Mouse (Mus musculus) thymus, adult 2 months (tissue): ENCODE data around the gene Npas2. TPM values are rescaled to one million over a fixed set of nuclear protein-coding genes. Genes with fewer than 3 reads are reported as not detected.
A peak's percentile ranks its signal among the peaks of the same experiment; 100 is the strongest.

Experiments used
- DNase-seq: peaks from one replicate; pipeline ENCODE4 v3.0.0; 2021
- H3K27ac ChIP-seq: fragments of 200-500 bp; 2 replicates; pipeline ENCODE4 v1.5.1; 2012; ENCODE audit warnings: low read length, control low read depth; ENCODE audit not compliant: control insufficient read depth, insufficient read depth
- H3K27me3 ChIP-seq: fragments of 200-500 bp; 2 replicates; pipeline ENCODE4 v1.6.1; 2012; ENCODE audit warnings: mild to moderate bottlenecking, low read length, moderate library complexity, mixed read lengths; ENCODE audit not compliant: control insufficient read depth, insufficient read depth
- H3K36me3 ChIP-seq: fragments of 200-500 bp; 2 replicates; pipeline ENCODE4 v1.6.1; 2012; ENCODE audit warnings: mild to moderate bottlenecking, low read length, moderate library complexity; ENCODE audit not compliant: control insufficient read depth, insufficient read depth
- H3K4me1 ChIP-seq: fragments of 200-500 bp; replicated peaks from 2 replicates; pipeline ENCODE4 v1.6.1; 2012; ENCODE audit warnings: low read length; ENCODE audit not compliant: control insufficient read depth, insufficient read depth
- H3K4me3 ChIP-seq: fragments of 200-500 bp; 2 replicates; pipeline ENCODE4 v1.5.1; 2012; ENCODE audit warnings: mild to moderate bottlenecking, low read length, control low read depth, moderate library complexity; ENCODE audit not compliant: control insufficient read depth, insufficient read depth
- CTCF ChIP-seq: fragments of 200-500 bp; IDR thresholded peaks from 2 replicates; pipeline ENCODE4 v1.5.1; 2012; ENCODE audit warnings: mild to moderate bottlenecking, control low read depth, low read length, moderate library complexity, borderline replicate concordance; ENCODE audit not compliant: control insufficient read depth, poor library complexity, insufficient read depth; ENCODE audit errors: extremely low read depth
- POLR2A ChIP-seq: fragments of 200-500 bp; IDR thresholded peaks from 2 replicates; pipeline ENCODE4 v1.6.1; 2012; ENCODE audit warnings: mild to moderate bottlenecking, low read length, control low read depth, moderate library complexity; ENCODE audit not compliant: control insufficient read depth, poor library complexity, insufficient read depth; ENCODE audit errors: extremely low read depth
- WGBS: fragments of 180-500 bp; shearing (Covaris S2); methylation state at CpG from one replicate; pipeline ENCODE4 v1.1.7; 2018; 5-methylcytosine and 5-hydroxymethylcytosine counted together
- polyA plus RNA-seq: library from polyadenylated mRNA; depleted of rRNA; stranded (reverse); fragments of >200 nt; gene quantifications from 2 replicates; pipeline ENCODE4 v1.2.3, GENCODE M21; 2012

Gene Npas2
- polyA plus RNA-seq, 1 experiment: 6.9 TPM

GRCm38 (mm10) chr1:39237503-39238255, 44.1 kb downstream of the Npas2 start:
- WGBS: 84% methylated on average over 9 of the region's 9 CpGs
- no peak for DNase-seq
- TF ChIP-seq CTCF (no peak), POLR2A (no peak)
- H3K4me3 ChIP-seq: no peak overlapping the region
- no peaks in the 10 kb centered on the region for H3K4me1 ChIP-seq
- H3K27me3 ChIP-seq: no peaks in the 10 kb centered on the region
- H3K27ac ChIP-seq: no peak overlapping the region
- no peaks in the 10 kb centered on the region for H3K36me3 ChIP-seq

- WGBS: 88% methylated on average over 6 of the region's 6 CpGs
Observed at GRCm38 (mm10) chr1:39240860-39241584, 47.5 kb downstream of the Npas2 start.

GRCm38 (mm10) chr1:39244726-39245125, 51.2 kb downstream of the Npas2 start:
- Histone ChIP-seq H3K36me3 (no peaks in the 10 kb centered on the region), H3K4me1 (no peaks in the 10 kb centered on the region), H3K27ac (no peak overlapping the region), H3K27me3 (no peaks in the 10 kb centered on the region), H3K4me3 (no peak overlapping the region)
- TF ChIP-seq CTCF (no peak), POLR2A (no peak)
- WGBS: 100% methylated on average over 1 of the region's 1 CpGs
- DNase-seq: no peak

More at GRCm38 (mm10) chr1:39240860-39241584, 47.5 kb downstream of the Npas2 start:
- no peaks in the 10 kb centered on the region for H3K27me3 ChIP-seq
- H3K4me1 ChIP-seq: no peaks in the 10 kb centered on the region
- H3K27ac ChIP-seq: no peak overlapping the region
- H3K36me3 ChIP-seq: no peaks in the 10 kb centered on the region
- no peak for TF ChIP-seq CTCF
- no peak for TF ChIP-seq POLR2A
- DNase-seq: no peak
- no peak overlapping the region for H3K4me3 ChIP-seq

- H3K27ac ChIP-seq: no peak overlapping the region
Observed at GRCm38 (mm10) chr1:39251679-39252078, 58.1 kb downstream of the Npas2 start.

GRCm38 (mm10) chr1:39253771-39254170, 60.2 kb downstream of the Npas2 start:
- no peaks in the 10 kb centered on the region for H3K4me1 ChIP-seq
- no peaks in the 10 kb centered on the region for H3K36me3 ChIP-seq
- no peaks in the 10 kb centered on the region for H3K27me3 ChIP-seq
- WGBS: 82% methylated on average over 4 of the region's 4 CpGs
- peak; percentile 46 for DNase-seq
- H3K4me3 ChIP-seq: no peak overlapping the region
- TF ChIP-seq CTCF: peak; percentile 67
- TF ChIP-seq POLR2A: no peak
- H3K27ac ChIP-seq: no peak overlapping the region

More at GRCm38 (mm10) chr1:39251679-39252078, 58.1 kb downstream of the Npas2 start:
- Histone ChIP-seq H3K27me3 (no peaks in the 10 kb centered on the region), H3K4me1 (no peaks in the 10 kb centered on the region), H3K36me3 (no peaks in the 10 kb centered on the region), H3K4me3 (no peak overlapping the region)
- 45% methylated on average over 7 of the region's 7 CpGs for WGBS
- TF ChIP-seq CTCF: no peak
- no peak for DNase-seq

GRCm38 (mm10) chr1:39256051-39256450, 62.5 kb downstream of the Npas2 start:
- DNase-seq: no peak
- Histone ChIP-seq H3K27me3 (no peaks in the 10 kb centered on the region), H3K4me3 (no peak overlapping the region), H3K27ac (no peak overlapping the region), H3K4me1 (no peaks in the 10 kb centered on the region), H3K36me3 (no peaks in the 10 kb centered on the region)
- WGBS: 83% methylated on average over 9 of the region's 9 CpGs
- TF ChIP-seq CTCF: no peak
- no peak for TF ChIP-seq POLR2A
